Mouse (Mus musculus): Measurements from ENCODE around the gene 1810065E05Rik. TPM values are rescaled to one million over a fixed set of nuclear protein-coding genes. Genes with fewer than 3 reads are reported as not detected.

Gene 1810065E05Rik
- polyA plus RNA-seq (2014; fragmentation: Nextera tagmentation; extraction: Ambion mirVana) = not detected in 2 replicates

- Histone ChIP-seq H3K36me3 (ENCODE audit: control insufficient read depth, insufficient read depth, low read length) (no peaks in the 10 kb centered on the region), H3K9ac (ENCODE audit: low read length) (no peak within 1 kb of the TSS), H3K4me1 (ENCODE audit: control insufficient read depth, insufficient read depth, low read length) (no peaks in the 10 kb centered on the region), H3K4me3 (ENCODE audit: low read depth, low read length) (no peak within 1 kb of the TSS), H3K27ac (ENCODE audit: low read depth, low read length) (no peak within 1 kb of the TSS), H3K9me3 (replicated peaks; ENCODE audit: control insufficient read depth, low read length) (no peaks in the 10 kb centered on the region), H3K4me2 (ENCODE audit: low read length) (no peak within 1 kb of the TSS), H3K27me3 (replicated peaks; ENCODE audit: control insufficient read depth, insufficient read depth, low read length) (no peaks in the 10 kb centered on the region)
- no peak for ATAC-seq
- WGBS = 54% methylated on average over 1 of the region's 1 CpGs
- DNase-seq (ENCODE audit: low spot score) = no peak
Observed at GRCm38 (mm10) chr11:58420815-58421214, at the start of gene 1810065E05Rik. Gene 1810065E05Rik (plus strand): TSS chr11:58421111.

GRCm38 (mm10) chr11:58377273-58377672 lies 43.6 kb upstream of the 1810065E05Rik start:
- H3K4me1 ChIP-seq (ENCODE audit: control insufficient read depth, insufficient read depth, low read length) = no peaks in the 10 kb centered on the region
- H3K4me2 ChIP-seq (ENCODE audit: low read length) = no peak overlapping the region
- H3K27me3 ChIP-seq (replicated peaks; ENCODE audit: control insufficient read depth, insufficient read depth, low read length) = no peaks in the 10 kb centered on the region
- WGBS = 89% methylated on average over 2 of the region's 2 CpGs
- H3K9ac ChIP-seq (ENCODE audit: low read length) = no peak overlapping the region
- H3K9me3 ChIP-seq (replicated peaks; ENCODE audit: control insufficient read depth, low read length) = no peaks in the 10 kb centered on the region
- no peaks in the 10 kb centered on the region for H3K36me3 ChIP-seq (ENCODE audit: control insufficient read depth, insufficient read depth, low read length)
- ATAC-seq (no peak), DNase-seq (ENCODE audit: low spot score) (no peak)
- H3K27ac ChIP-seq (ENCODE audit: low read depth, low read length) = no peak overlapping the region
- no peak overlapping the region for H3K4me3 ChIP-seq (ENCODE audit: low read depth, low read length)

GRCm38 (mm10) chr11:58377686-58378085 lies 43.2 kb upstream of the 1810065E05Rik start:
- no peak overlapping the region for H3K27ac ChIP-seq (ENCODE audit: low read depth, low read length)
- no peaks in the 10 kb centered on the region for H3K9me3 ChIP-seq (replicated peaks; ENCODE audit: control insufficient read depth, low read length)
- H3K4me1 ChIP-seq (ENCODE audit: control insufficient read depth, insufficient read depth, low read length) = no peaks in the 10 kb centered on the region
- no peaks in the 10 kb centered on the region for H3K36me3 ChIP-seq (ENCODE audit: control insufficient read depth, insufficient read depth, low read length)
- ATAC-seq (no peak), DNase-seq (ENCODE audit: low spot score) (no peak)
- no peak overlapping the region for H3K9ac ChIP-seq (ENCODE audit: low read length)
- 82% methylated on average over 1 of the region's 1 CpGs for WGBS
- no peak overlapping the region for H3K4me3 ChIP-seq (ENCODE audit: low read depth, low read length)
- H3K27me3 ChIP-seq (replicated peaks; ENCODE audit: control insufficient read depth, insufficient read depth, low read length) = no peaks in the 10 kb centered on the region
- no peak overlapping the region for H3K4me2 ChIP-seq (ENCODE audit: low read length)

- Histone ChIP-seq H3K4me3 (ENCODE audit: low read depth, low read length) (no peak within 1 kb of the TSS), H3K9ac (ENCODE audit: low read length) (no peak within 1 kb of the TSS), H3K4me2 (ENCODE audit: low read length) (no peak within 1 kb of the TSS), H3K9me3 (replicated peaks; ENCODE audit: control insufficient read depth, low read length) (no peaks in the 10 kb centered on the region), H3K27ac (ENCODE audit: low read depth, low read length) (no peak within 1 kb of the TSS), H3K27me3 (replicated peaks; ENCODE audit: control insufficient read depth, insufficient read depth, low read length) (no peaks in the 10 kb centered on the region), H3K36me3 (ENCODE audit: control insufficient read depth, insufficient read depth, low read length) (no peaks in the 10 kb centered on the region), H3K4me1 (ENCODE audit: control insufficient read depth, insufficient read depth, low read length) (no peaks in the 10 kb centered on the region)
- ATAC-seq = no peak
- 95% methylated on average over 3 of the region's 3 CpGs for WGBS
- no peak for DNase-seq (ENCODE audit: low spot score)
Observed at GRCm38 (mm10) chr11:58378763-58379278, 42.1 kb upstream of the 1810065E05Rik start, which contains the start of gene Lypd8. Gene Lypd8 (plus strand): TSS chr11:58379043.

GRCm38 (mm10) chr11:58379516-58379915 lies 41.4 kb upstream of the 1810065E05Rik start:
- no peaks in the 10 kb centered on the region for H3K36me3 ChIP-seq (ENCODE audit: control insufficient read depth, insufficient read depth, low read length)
- WGBS = 77% methylated on average over 1 of the region's 1 CpGs
- no peaks in the 10 kb centered on the region for H3K4me1 ChIP-seq (ENCODE audit: control insufficient read depth, insufficient read depth, low read length)
- H3K4me2 ChIP-seq (ENCODE audit: low read length) = no peak overlapping the region
- no peaks in the 10 kb centered on the region for H3K9me3 ChIP-seq (replicated peaks; ENCODE audit: control insufficient read depth, low read length)
- H3K9ac ChIP-seq (ENCODE audit: low read length) = no peak overlapping the region
- ATAC-seq (no peak), DNase-seq (ENCODE audit: low spot score) (no peak)
- no peak overlapping the region for H3K4me3 ChIP-seq (ENCODE audit: low read depth, low read length)
- no peak overlapping the region for H3K27ac ChIP-seq (ENCODE audit: low read depth, low read length)
- H3K27me3 ChIP-seq (replicated peaks; ENCODE audit: control insufficient read depth, insufficient read depth, low read length) = no peaks in the 10 kb centered on the region

GRCm38 (mm10) chr11:58382471-58382870 lies 38.4 kb upstream of the 1810065E05Rik start:
- H3K36me3 ChIP-seq (ENCODE audit: control insufficient read depth, insufficient read depth, low read length) = no peaks in the 10 kb centered on the region
- no peaks in the 10 kb centered on the region for H3K4me1 ChIP-seq (ENCODE audit: control insufficient read depth, insufficient read depth, low read length)
- H3K9me3 ChIP-seq (replicated peaks; ENCODE audit: control insufficient read depth, low read length) = no peaks in the 10 kb centered on the region
- no peak overlapping the region for H3K4me2 ChIP-seq (ENCODE audit: low read length)
- no peaks in the 10 kb centered on the region for H3K27me3 ChIP-seq (replicated peaks; ENCODE audit: control insufficient read depth, insufficient read depth, low read length)
- H3K27ac ChIP-seq (ENCODE audit: low read depth, low read length) = no peak overlapping the region
- H3K4me3 ChIP-seq (ENCODE audit: low read depth, low read length) = no peak overlapping the region
- H3K9ac ChIP-seq (ENCODE audit: low read length) = no peak overlapping the region
- DNase-seq (ENCODE audit: low spot score) (peak; percentile 34), ATAC-seq (no peak)
- 82% methylated on average over 6 of the region's 6 CpGs for WGBS

- ATAC-seq = peak; percentile 96
- Histone ChIP-seq H3K27ac (ENCODE audit: low read depth, low read length) (peak overlapping the region; percentile 66), H3K9ac (ENCODE audit: low read length) (no peak overlapping the region), H3K4me3 (ENCODE audit: low read depth, low read length) (no peak overlapping the region), H3K9me3 (replicated peaks; ENCODE audit: control insufficient read depth, low read length) (no peaks in the 10 kb centered on the region), H3K27me3 (replicated peaks; ENCODE audit: control insufficient read depth, insufficient read depth, low read length) (no peaks in the 10 kb centered on the region), H3K4me1 (ENCODE audit: control insufficient read depth, insufficient read depth, low read length) (peaks cover 16% of the 10 kb centered on the region), H3K36me3 (ENCODE audit: control insufficient read depth, insufficient read depth, low read length) (no peaks in the 10 kb centered on the region), H3K4me2 (ENCODE audit: low read length) (peak overlapping the region; percentile 25; the same call in 1 of the 2 replicates)
- peak; percentile 90 for DNase-seq (ENCODE audit: low spot score)
- WGBS = 27% methylated on average over 6 of the region's 6 CpGs
Observed at GRCm38 (mm10) chr11:58399985-58400645, 20.8 kb upstream of the 1810065E05Rik start.

- peak overlapping the region; percentile 26; the same call in 1 of the 2 replicates for H3K9ac ChIP-seq (ENCODE audit: low read length)
- ATAC-seq = peak; percentile 82
Observed at GRCm38 (mm10) chr11:58400655-58401054, 20.3 kb upstream of the 1810065E05Rik start.

GRCm38 (mm10) chr11:58408066-58408465 lies 12.8 kb upstream of the 1810065E05Rik start:
- WGBS = 43% methylated on average over 3 of the region's 3 CpGs
- ATAC-seq (no peak), DNase-seq (ENCODE audit: low spot score) (peak; percentile 39)

More at GRCm38 (mm10) chr11:58400655-58401054, 20.3 kb upstream of the 1810065E05Rik start:
- WGBS = 27% methylated on average over 5 of the region's 5 CpGs
- DNase-seq (ENCODE audit: low spot score) = peak; percentile 65
- Histone ChIP-seq H3K4me2 (ENCODE audit: low read length) (peak overlapping the region; percentile 25; the same call in 1 of the 2 replicates), H3K27ac (ENCODE audit: low read depth, low read length) (peak overlapping the region; percentile 66), H3K27me3 (replicated peaks; ENCODE audit: control insufficient read depth, insufficient read depth, low read length) (no peaks in the 10 kb centered on the region), H3K36me3 (ENCODE audit: control insufficient read depth, insufficient read depth, low read length) (no peaks in the 10 kb centered on the region), H3K9me3 (replicated peaks; ENCODE audit: control insufficient read depth, low read length) (no peaks in the 10 kb centered on the region), H3K4me1 (ENCODE audit: control insufficient read depth, insufficient read depth, low read length) (peaks cover 16% of the 10 kb centered on the region), H3K4me3 (ENCODE audit: low read depth, low read length) (no peak overlapping the region)

More at GRCm38 (mm10) chr11:58408066-58408465, 12.8 kb upstream of the 1810065E05Rik start:
- Histone ChIP-seq H3K4me1 (ENCODE audit: control insufficient read depth, insufficient read depth, low read length) (no peaks in the 10 kb centered on the region), H3K27ac (ENCODE audit: low read depth, low read length) (no peak overlapping the region), H3K9ac (ENCODE audit: low read length) (no peak overlapping the region), H3K27me3 (replicated peaks; ENCODE audit: control insufficient read depth, insufficient read depth, low read length) (no peaks in the 10 kb centered on the region), H3K4me3 (ENCODE audit: low read depth, low read length) (no peak overlapping the region), H3K4me2 (ENCODE audit: low read length) (no peak overlapping the region), H3K36me3 (ENCODE audit: control insufficient read depth, insufficient read depth, low read length) (no peaks in the 10 kb centered on the region), H3K9me3 (replicated peaks; ENCODE audit: control insufficient read depth, low read length) (no peaks in the 10 kb centered on the region)

Measured in forebrain, embryonic 14.5 days (tissue).